Comparison of ENCODE assay signal across 10 mouse cellular contexts in the genomic region with DNA sequence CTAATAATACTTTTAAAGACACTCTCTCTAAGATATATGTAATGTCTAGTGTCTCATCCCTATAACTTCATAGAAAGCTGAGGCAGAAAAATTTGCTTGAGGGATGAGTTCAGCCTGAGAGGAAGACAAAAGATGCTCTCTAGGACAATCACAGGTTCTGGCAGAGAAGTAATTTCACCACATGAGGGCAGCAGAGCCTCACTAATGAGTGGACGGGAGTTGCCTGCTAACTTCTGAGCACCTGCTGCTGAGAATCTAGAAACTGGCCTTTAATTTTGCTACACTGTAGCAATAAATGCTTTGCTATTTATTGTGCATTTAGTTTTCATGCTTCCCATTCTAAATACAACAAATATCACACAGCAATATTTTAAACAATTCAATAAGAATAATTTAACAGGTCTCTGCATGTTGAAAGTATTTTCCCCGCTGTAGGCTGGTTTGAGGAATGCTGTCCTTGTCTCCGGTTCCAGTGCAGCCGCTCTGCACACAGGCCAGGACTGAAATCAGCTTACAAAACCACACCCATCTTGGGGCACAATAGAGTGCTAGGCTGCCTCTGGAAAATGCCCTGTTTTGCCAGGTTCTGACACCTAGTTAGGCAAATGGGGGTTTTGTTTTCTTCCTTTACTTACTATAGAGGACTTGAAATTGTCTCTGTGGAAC. TPM values are rescaled to one million over a fixed set of nuclear protein-coding genes. Genes with fewer than 3 reads are reported as not detected.
DNase-seq lines count a peak whose midpoint lies in the region; ATAC-seq and TF ChIP-seq lines count a peak whose summit lies in the region.
"Had no signal": no experiment of that assay in that cellular context is flagged by ENCODE, and none has a peak within 500 bp of the region (broad histone marks: within the 10 kb centered on the region; RNA-seq: fewer than 3 reads in every experiment).

No protein-coding gene starts in this region.

- no peaks in the 10 kb centered on the region for H3K9me3 ChIP-seq in kidney, postnatal 0 days (replicated peaks; ENCODE audit: low read length)
- H3K9me3 ChIP-seq in liver, embryonic 14.5 days (ENCODE audit: control insufficient read depth, low read length): no peaks in the 10 kb centered on the region

- no peak for TF ChIP-seq EP300 in liver, embryonic 14.5 days (IDR thresholded peaks at IDR 0.05; ENCODE audit: low read depth)

- H3K4me3 ChIP-seq in kidney, postnatal 0 days (replicated peaks; ENCODE audit: low read depth, low read length): no peak overlapping the region
- H3K4me3 ChIP-seq in liver, embryonic 14.5 days (ENCODE audit: insufficient read depth in 1 of 2, low read depth in 2 of 2, low read length in 2 of 2): no peak overlapping the region

- no peak overlapping the region for H3K9ac ChIP-seq in kidney, postnatal 0 days (ENCODE audit: low read depth, low read length)
- no peak overlapping the region for H3K9ac ChIP-seq in liver, embryonic 14.5 days (replicated peaks)

- no peak overlapping the region for H3K4me2 ChIP-seq in kidney, postnatal 0 days (ENCODE audit: low read length)
- no peak overlapping the region for H3K4me2 ChIP-seq in liver, embryonic 14.5 days (ENCODE audit: low read depth)

- WGBS in kidney, postnatal 0 days: 47% methylated on average over 4 of the region's 4 CpGs
- whole genome bisulfite sequencing in liver, embryonic 14.5 days (ENCODE audit: insufficient replicate concordance): 47% methylated on average over 4 of the region's 4 CpGs

- H3K36me3 ChIP-seq in kidney, postnatal 0 days (ENCODE audit: insufficient read depth, low read length): no peaks in the 10 kb centered on the region
- no peaks in the 10 kb centered on the region for H3K36me3 ChIP-seq in liver, embryonic 14.5 days (replicated peaks; ENCODE audit: control insufficient read depth, insufficient read depth, low read depth)

- ATAC-seq in kidney, postnatal 0 days (replicated peaks; ENCODE audit: low FRiP score, low read depth): no peak
- no peak for ATAC-seq in liver, embryonic 14.5 days (ENCODE audit: insufficient read depth)
- ATAC-seq in activated CD4-positive, CD25-positive, alpha-beta regulatory T cell, adult 4 months: no peak

- no peaks in the 10 kb centered on the region for H3K27me3 ChIP-seq in kidney, postnatal 0 days (ENCODE audit: insufficient read depth, low read length)
- no peaks in the 10 kb centered on the region for H3K27me3 ChIP-seq in liver, embryonic 14.5 days (ENCODE audit: control insufficient read depth, insufficient read depth, low read length)

- DNase-seq in ovary, postnatal 10 days (ENCODE audit: low spot score): peak; percentile 25
- no peak for DNase-seq in ovary, adult 18-20 months (ENCODE audit: low spot score)
- DNase-seq in adrenal gland, adult 8-10 months: peak; percentile 52
- DNase-seq in embryo, embryonic 11.5 days (ENCODE audit: low read depth, low spot score): peak; percentile 66
- peak; percentile 87 for DNase-seq in kidney, postnatal 0 days (ENCODE audit: low spot score)
- peak in 2 of 3 experiments; percentile 10 to 31 for DNase-seq in liver, embryonic 14.5 days (ENCODE audit: low read depth in 3 of 3, low spot score in 3 of 3)
- DNase-seq in right cerebral cortex, postnatal 10 days (ENCODE audit: low spot score in 2 of 2): peak; percentile 78 to 90

- TF ChIP-seq CTCF in kidney, postnatal 0 days (IDR thresholded peaks at IDR 0.05; ENCODE audit: low read depth): peak; percentile 86
- peak; percentile 67 for TF ChIP-seq CTCF in liver, embryonic 14.5 days (IDR thresholded peaks at IDR 0.05; ENCODE audit: low read depth)

- no peaks in the 10 kb centered on the region for H3K4me1 ChIP-seq in kidney, postnatal 0 days (replicated peaks; ENCODE audit: insufficient read depth, low read length)
- H3K4me1 ChIP-seq in liver, embryonic 14.5 days (replicated peaks; ENCODE audit: control insufficient read depth in 2 of 2, insufficient read depth in 2 of 2, low read length in 1 of 2): no peaks in the 10 kb centered on the region

- no peak overlapping the region for H3K27ac ChIP-seq in kidney, postnatal 0 days
- no peak overlapping the region for H3K27ac ChIP-seq in liver, embryonic 14.5 days

RNA-seq across cellular contexts. Expression of gene Spesp1, which starts 5.1 kb away (rescaled TPM):
- total RNA-seq in adrenal gland, adult 8-10 months (2022): not detected
- not detected in 2 replicates for polyA plus RNA-seq in kidney, postnatal 0 days (2015; fragmentation: Nextera tagmentation; extraction: Ambion mirVana)
- polyA plus RNA-seq in liver, embryonic 14.5 days (2012; rRNA removed): not detected in 2 replicates
- not detected in 2 replicates for polyA plus RNA-seq in liver, embryonic 14.5 days (2014; fragmentation: Nextera tagmentation; extraction: Ambion mirVana)
- not detected for polyA plus RNA-seq in activated CD4-positive, CD25-positive, alpha-beta regulatory T cell, adult 4 months (2017; shearing (Covaris generic))
- total RNA-seq: hematopoietic stem cell, adult 5-6 weeks had no signal
- polyA plus RNA-seq: stomach, embryonic 16.5 days had no signal

RNA-seq across cellular contexts. Expression of gene Anp32a, which starts 54.0 kb away (rescaled TPM):
- total RNA-seq in adrenal gland, adult 8-10 months (2022): 100 to 1,000 TPM; 271 to 383 (median 310) TPM
- 139 and 166 TPM in 2 replicates for polyA plus RNA-seq in kidney, postnatal 0 days (2015; fragmentation: Nextera tagmentation; extraction: Ambion mirVana)
- 56.1 and 240 TPM in 2 replicates for polyA plus RNA-seq in liver, embryonic 14.5 days (2012; rRNA removed)
- polyA plus RNA-seq in liver, embryonic 14.5 days (2014; fragmentation: Nextera tagmentation; extraction: Ambion mirVana): 54.3 and 54.7 TPM in 2 replicates
- polyA plus RNA-seq in activated CD4-positive, CD25-positive, alpha-beta regulatory T cell, adult 4 months (2017; shearing (Covaris generic)): 100 to 1,000 TPM; 108 to 132 TPM
